Mouse (Mus musculus) cortical plate, adult 2 months (tissue): ENCODE measurements around the gene Ap2a2. TPM values are rescaled to one million over a fixed set of nuclear protein-coding genes. Genes with fewer than 3 reads are reported as not detected.
"Not testable (repeated sequence)": the region's sequence is repeated elsewhere in the genome, so short reads cannot be mapped to it uniquely, and the experiment has no call there.

ENCODE experiments used
- H3K27ac ChIP-seq: fragments of 200-500 bp; 2 replicates; pipeline ENCODE4 v1.5.1; 2012; ENCODE audit warnings: low read length, control low read depth, inconsistent platforms; ENCODE audit not compliant: insufficient read depth
- H3K4me1 ChIP-seq: fragments of 200-500 bp; 2 replicates; pipeline ENCODE4 v1.6.1; 2011; ENCODE audit warnings: low read length; ENCODE audit not compliant: control insufficient read depth, insufficient read depth
- H3K4me3 ChIP-seq: fragments of 200-500 bp; 2 replicates; pipeline ENCODE4 v1.5.1; 2011; ENCODE audit warnings: mild to moderate bottlenecking, low read length, control low read depth; ENCODE audit not compliant: insufficient read depth
- CTCF ChIP-seq: fragments of 200-500 bp; IDR thresholded peaks from 2 replicates; pipeline ENCODE4 v1.5.1; 2011; ENCODE audit warnings: mild to moderate bottlenecking, control low read depth, low read length; ENCODE audit not compliant: insufficient read depth; ENCODE audit errors: extremely low read depth
- POLR2A ChIP-seq: fragments of 200-500 bp; IDR thresholded peaks from 2 replicates; pipeline ENCODE4 v1.6.1; 2011; ENCODE audit warnings: mild to moderate bottlenecking, low read length, control low read depth; ENCODE audit not compliant: insufficient read depth; ENCODE audit errors: extremely low read depth
- polyA plus RNA-seq: library from polyadenylated mRNA; depleted of rRNA; stranded (reverse); fragments of >200 nt; gene quantifications from 2 replicates; pipeline ENCODE4 v1.2.3, GENCODE M21; 2012

Ap2a2 gene
- polyA plus RNA-seq, 1 experiment = 70.2 TPM

GRCm38 (mm10) chr7:141642375-141642774 lies 80.4 kb downstream of the Ap2a2 start:
- no peak for TF ChIP-seq CTCF
- TF ChIP-seq POLR2A = no peak
- H3K4me1 ChIP-seq = no peaks in the 10 kb centered on the region
- H3K27ac ChIP-seq = no peak overlapping the region
- H3K4me3 ChIP-seq = no peak overlapping the region

GRCm38 (mm10) chr7:141643160-141643559 lies 81.2 kb downstream of the Ap2a2 start:
- no peaks in the 10 kb centered on the region for H3K4me1 ChIP-seq
- H3K27ac ChIP-seq = no peak overlapping the region
- TF ChIP-seq POLR2A = no peak
- peak; percentile 35 for TF ChIP-seq CTCF
- no peak overlapping the region for H3K4me3 ChIP-seq

DNA sequence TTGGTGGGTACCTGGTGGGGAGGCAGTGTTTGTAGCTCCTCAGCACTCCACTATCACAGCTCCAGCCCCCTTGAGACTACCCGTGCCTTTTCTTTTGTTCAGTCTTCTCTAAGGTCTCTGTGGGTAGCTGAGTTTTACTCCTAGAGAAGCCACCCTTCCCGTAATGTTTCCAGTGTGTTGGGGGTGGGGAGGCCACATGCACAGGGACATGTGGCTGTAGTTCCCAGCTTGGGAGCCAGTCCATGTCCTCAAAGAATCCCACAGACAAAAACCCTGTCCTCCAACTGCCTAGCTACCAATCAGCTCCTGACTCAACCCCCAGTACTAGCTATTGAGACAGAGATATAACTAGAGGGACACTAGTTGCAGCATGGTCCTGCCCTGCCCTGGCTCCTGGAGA lies 85.1 kb downstream of the Ap2a2 start:
- TF ChIP-seq POLR2A = no peak
- no peak for TF ChIP-seq CTCF
- no peak overlapping the region for H3K27ac ChIP-seq
- H3K4me3 ChIP-seq = no peak overlapping the region
- no peaks in the 10 kb centered on the region for H3K4me1 ChIP-seq

DNA sequence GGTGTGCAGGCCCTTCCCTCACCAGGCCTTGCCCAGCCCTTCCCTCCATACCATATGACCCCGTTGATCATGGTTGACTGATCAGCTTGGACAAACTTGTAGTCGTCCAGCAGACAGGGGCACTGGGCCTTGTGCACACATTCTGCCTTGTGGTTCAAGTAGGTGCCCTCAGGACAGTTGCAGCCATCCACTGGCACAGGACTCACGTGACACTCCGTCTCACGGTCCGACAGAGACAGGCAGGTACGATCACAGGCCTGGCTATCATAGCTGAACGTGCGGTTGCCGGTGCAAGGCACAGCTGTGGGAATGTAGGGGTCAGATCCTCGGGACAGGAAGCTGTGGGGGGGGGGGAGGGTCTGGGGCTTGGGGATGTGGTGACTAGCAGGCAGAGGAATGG lies 85.8 kb downstream of the Ap2a2 start:
- H3K4me1 ChIP-seq = no peaks in the 10 kb centered on the region
- no peak for TF ChIP-seq CTCF
- no peak for TF ChIP-seq POLR2A
- H3K4me3 ChIP-seq = no peak overlapping the region
- H3K27ac ChIP-seq = no peak overlapping the region

GRCm38 (mm10) chr7:141652191-141652590 lies 90.2 kb downstream of the Ap2a2 start:
- Histone ChIP-seq H3K27ac (no peak overlapping the region), H3K4me1 (no peaks in the 10 kb centered on the region), H3K4me3 (no peak overlapping the region)
- TF ChIP-seq CTCF (no peak), POLR2A (no peak)

- Histone ChIP-seq H3K27ac (no peak overlapping the region), H3K4me1 (no peaks in the 10 kb centered on the region), H3K4me3 (no peak overlapping the region)
- TF ChIP-seq POLR2A (no peak), CTCF (no peak)
These were observed 98.4 kb downstream of the Ap2a2 start for GRCm38 (mm10) chr7:141660346-141660745.

DNA sequence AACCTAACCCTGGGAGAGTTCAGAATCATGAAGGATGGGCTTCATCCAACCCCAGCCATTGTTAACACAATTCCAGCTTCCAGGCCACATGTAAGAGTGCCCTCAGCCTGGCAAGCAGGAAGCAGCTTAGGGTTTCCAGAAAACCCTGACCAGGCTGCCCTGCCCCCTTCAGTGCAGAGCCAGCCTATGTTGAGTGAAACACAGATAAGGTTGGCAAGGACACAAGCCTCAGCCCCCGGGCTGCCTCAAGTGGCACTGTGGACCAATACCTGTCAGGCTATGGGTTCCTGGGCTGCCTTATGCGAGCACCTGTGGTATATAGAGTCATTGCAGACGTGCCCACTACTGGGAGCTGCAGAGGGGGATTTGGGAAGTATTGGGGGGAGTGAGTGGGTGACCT lies 99.5 kb downstream of the Ap2a2 start:
- H3K4me3 ChIP-seq = no peak overlapping the region
- no peak for TF ChIP-seq CTCF
- TF ChIP-seq POLR2A = no peak
- no peaks in the 10 kb centered on the region for H3K4me1 ChIP-seq
- no peak overlapping the region for H3K27ac ChIP-seq

DNA sequence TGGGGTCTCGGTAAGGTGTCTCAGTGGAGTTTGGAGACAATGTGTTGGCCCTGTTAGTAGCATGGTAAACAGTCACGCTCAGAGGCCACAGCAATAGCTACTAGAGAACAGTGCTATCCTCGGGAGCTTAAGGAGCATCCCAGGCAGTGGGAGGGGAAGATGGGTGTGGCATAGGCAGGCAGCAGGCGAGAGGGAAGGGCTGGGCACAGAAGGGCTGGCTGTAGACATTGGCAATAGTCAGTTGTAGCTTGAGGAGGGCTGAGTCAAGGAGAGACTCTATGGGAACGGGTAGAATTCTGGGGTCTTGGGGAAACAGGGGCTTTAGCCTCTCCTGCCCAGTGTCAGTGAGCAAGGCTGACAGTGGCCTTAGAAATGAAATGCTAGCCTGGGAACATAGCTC lies 100.2 kb downstream of the Ap2a2 start:
- no peak overlapping the region for H3K4me3 ChIP-seq
- TF ChIP-seq POLR2A (no peak), CTCF (no peak)

GRCm38 (mm10) chr7:141666190-141666589 lies 104.2 kb downstream of the Ap2a2 start:
- no peak overlapping the region for H3K27ac ChIP-seq
- H3K4me3 ChIP-seq = no peak overlapping the region
- TF ChIP-seq POLR2A = no peak
- peak; percentile 84 for TF ChIP-seq CTCF
- no peaks in the 10 kb centered on the region for H3K4me1 ChIP-seq

More for the DNA sequence above, 100.2 kb downstream of the Ap2a2 start:
- Histone ChIP-seq H3K4me1 (no peaks in the 10 kb centered on the region), H3K27ac (no peak overlapping the region)

DNA sequence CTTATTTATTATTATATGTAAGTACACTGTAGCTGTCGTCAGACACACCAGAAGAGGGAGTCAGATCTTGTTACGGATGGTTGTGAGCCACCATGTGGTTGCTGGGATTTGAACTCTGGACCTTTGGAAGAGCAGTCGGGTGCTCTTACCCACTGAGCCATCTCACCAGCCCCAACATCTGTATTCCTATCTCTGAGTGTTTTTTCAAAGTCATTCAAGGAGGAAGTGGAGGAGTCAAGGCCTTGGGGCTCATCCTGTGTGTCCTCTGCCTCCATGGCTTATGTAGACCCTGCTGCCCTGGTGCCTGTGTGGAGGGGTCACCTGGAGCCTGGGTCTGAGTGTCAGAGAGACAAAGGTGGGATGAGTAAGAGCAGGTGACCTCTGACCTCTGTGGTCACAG lies 107.1 kb downstream of the Ap2a2 start:
- H3K4me1 ChIP-seq, H3K27ac ChIP-seq, H3K4me3 ChIP-seq: not testable (repeated sequence)

- Histone ChIP-seq H3K4me1 (no peaks in the 10 kb centered on the region), H3K27ac (no peak overlapping the region), H3K4me3 (no peak overlapping the region)
- TF ChIP-seq CTCF (peak; percentile 54), POLR2A (no peak)
These were observed 109.0 kb downstream of the Ap2a2 start for GRCm38 (mm10) chr7:141670999-141671398.
